Mouse (Mus musculus) liver, embryonic 14.5 days (tissue): Measurements from ENCODE around the gene Ints12. TPM values are rescaled to one million over a fixed set of nuclear protein-coding genes. Genes with fewer than 3 reads are reported as not detected.
A peak's percentile ranks its signal among the peaks of the same experiment; 100 is the strongest.

ENCODE experiments used
- ATAC-seq: fragments of 200-750 bp; cut with Nextera tagmentation; 2 replicates; pipeline ENCODE4 v1.8.0; 2017; ENCODE audit warnings: moderate number of reproducible peaks, mild to moderate bottlenecking, moderate library complexity; ENCODE audit not compliant: insufficient read depth
- DNase-seq, 3 experiments: peaks; one replicate each; pipeline ENCODE4 v3.0.0-alpha.2; 2012 to 2013; ENCODE audit warnings: low read depth in 3 of 3, low spot score in 3 of 3
- H3K27ac ChIP-seq: fragments of 300-500 bp; sonication (generic); 2 replicates; pipeline ENCODE4 v1.5.1; 2014; ENCODE audit warnings: moderate library complexity, mild to moderate bottlenecking, control low read depth, inconsistent platforms
- H3K27me3 ChIP-seq: fragments of 300-500 bp; sonication (generic); 2 replicates; pipeline ENCODE4 v1.6.1; 2014; ENCODE audit warnings: mild to moderate bottlenecking, low read length, moderate library complexity; ENCODE audit not compliant: control insufficient read depth, insufficient read depth
- H3K36me3 ChIP-seq: fragments of 300-500 bp; sonication (generic); replicated peaks from 2 replicates; pipeline ENCODE4 v1.6.1; 2014; ENCODE audit warnings: low read depth; ENCODE audit not compliant: control insufficient read depth, insufficient read depth
- H3K4me1 ChIP-seq, 2 experiments: fragments of 200-500 bp in 1 of 2; fragments of 300-500 bp in 1 of 2; sonication (generic) in 1 of 2; replicated peaks; 2 replicates each; pipeline ENCODE4 v1.6.1; 2012 to 2014; ENCODE audit warnings: antibody characterized with exemption in 1 of 2, inconsistent platforms in 1 of 2, low read length in 1 of 2; ENCODE audit not compliant: control insufficient read depth in 2 of 2, insufficient read depth in 2 of 2
- H3K4me2 ChIP-seq: fragments of 300-500 bp; sonication (generic); 2 replicates; pipeline ENCODE4 v1.6.1; 2014; ENCODE audit warnings: low read depth, mild to moderate bottlenecking, control low read depth, moderate library complexity
- H3K4me3 ChIP-seq, 2 experiments: fragments of 200-500 bp in 1 of 2; fragments of 300-500 bp in 1 of 2; sonication (generic) in 1 of 2; 2 replicates each; pipeline ENCODE4 v1.5.1; 2012 to 2014; ENCODE audit warnings: low read depth in 2 of 2, low read length in 2 of 2, mild to moderate bottlenecking in 2 of 2, control low read depth in 1 of 2, inconsistent platforms in 1 of 2, moderate library complexity in 1 of 2; ENCODE audit not compliant: insufficient read depth in 1 of 2
- H3K9ac ChIP-seq: fragments of 300-500 bp; sonication (generic); replicated peaks from 2 replicates; pipeline ENCODE4 v1.6.1; 2014; ENCODE audit warnings: mild to moderate bottlenecking, control low read depth, moderate library complexity
- H3K9me3 ChIP-seq: fragments of 300-500 bp; sonication (generic); 2 replicates; pipeline ENCODE4 v1.6.1; 2016; ENCODE audit warnings: low read length, mixed read lengths; ENCODE audit not compliant: control insufficient read depth
- CTCF ChIP-seq: IDR thresholded peaks from 2 replicates; pipeline ENCODE4 v1.5.1; 2016; ENCODE audit warnings: antibody characterized with exemption, low read depth, control low read depth
- EP300 ChIP-seq: IDR thresholded peaks from 2 replicates; pipeline ENCODE4 v1.6.1; 2016; ENCODE audit warnings: antibody characterized with exemption, low read depth
- WGBS: fragments of 180-500 bp; shearing (Covaris S2); extraction: QIAGEN DNeasy Blood & Tissue Kit; methylation state at CpG from one replicate; pipeline ENCODE4 v1.1.7; 2014; ENCODE audit not compliant: insufficient replicate concordance; 5-methylcytosine and 5-hydroxymethylcytosine counted together
- polyA plus RNA-seq, 2 experiments: library from polyadenylated mRNA; depleted of rRNA in 1 of 2; stranded (reverse) in 1 of 2; unstranded in 1 of 2; fragments of >200 nt; fragmentation: Nextera tagmentation in 1 of 2; extraction: Ambion mirVana in 1 of 2; gene quantifications; 2 replicates each; pipeline versions ENCODE4 v1.2.1 to v1.2.3; 2012 to 2014

The Ints12 gene
- polyA plus RNA-seq (2012; rRNA removed) (4.3 and 6.9 TPM in 2 replicates), polyA plus RNA-seq (2014; fragmentation: Nextera tagmentation; extraction: Ambion mirVana) (8.9 and 9.7 TPM in 2 replicates)

DNA sequence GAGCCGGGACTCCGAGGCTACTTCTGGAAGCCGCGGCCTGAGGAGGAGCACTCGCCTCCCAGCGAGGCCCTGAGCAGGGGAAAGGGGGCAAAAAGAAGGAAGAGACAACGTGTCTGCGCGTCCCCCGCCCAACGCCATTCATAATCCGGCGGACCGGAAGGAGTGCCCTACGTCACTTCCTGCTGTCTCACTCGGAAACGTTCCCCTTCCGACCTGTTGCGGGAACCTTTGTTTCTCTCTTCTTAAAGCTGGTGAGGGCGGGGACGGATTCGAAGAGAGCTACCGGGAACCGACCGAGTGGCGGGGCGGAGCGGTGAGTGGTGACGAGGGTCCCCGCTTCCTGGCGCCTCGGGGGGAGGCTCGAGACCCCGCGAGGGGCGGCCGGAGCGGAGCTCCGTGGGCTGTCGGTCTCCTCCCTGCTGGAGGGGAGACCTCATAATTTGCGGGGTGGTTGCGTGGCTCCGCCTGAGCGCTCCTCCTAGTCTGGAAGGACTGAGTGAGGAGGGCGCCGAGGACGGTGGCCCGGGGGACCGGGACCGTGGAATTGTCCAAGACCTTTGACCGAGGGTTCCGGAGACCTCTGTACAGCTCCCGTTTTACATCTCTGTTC is at the start of gene Ints12, which contains the start of gene Gstcd:
Gene Ints12 (plus strand): TSS at position 177 of the 610 bp plus-strand sequence.
Gene Gstcd (minus strand): TSS at position 370 of the 610 bp plus-strand sequence.
- Histone ChIP-seq H3K9ac (peak within 1 kb of the TSS; percentile 86), H3K36me3 (peaks cover 1% of the 10 kb centered on the region), H3K27ac (peak within 1 kb of the TSS; percentile 75), H3K9me3 (no peaks in the 10 kb centered on the region), H3K4me3 (peak within 1 kb of the TSS; percentile 71 to 97), H3K4me1 (peaks cover 6 to 13% of the 10 kb centered on the region in 2 experiments), H3K4me2 (peak within 1 kb of the TSS; percentile 83), H3K27me3 (no peaks in the 10 kb centered on the region)
- DNase-seq (peak; percentile 87 to 91 (median 88)), ATAC-seq (peak; percentile 94)
- TF ChIP-seq CTCF (no peak), EP300 (no peak)
- under 1% methylated on average over 53 of the region's 53 CpGs for WGBS

DNA sequence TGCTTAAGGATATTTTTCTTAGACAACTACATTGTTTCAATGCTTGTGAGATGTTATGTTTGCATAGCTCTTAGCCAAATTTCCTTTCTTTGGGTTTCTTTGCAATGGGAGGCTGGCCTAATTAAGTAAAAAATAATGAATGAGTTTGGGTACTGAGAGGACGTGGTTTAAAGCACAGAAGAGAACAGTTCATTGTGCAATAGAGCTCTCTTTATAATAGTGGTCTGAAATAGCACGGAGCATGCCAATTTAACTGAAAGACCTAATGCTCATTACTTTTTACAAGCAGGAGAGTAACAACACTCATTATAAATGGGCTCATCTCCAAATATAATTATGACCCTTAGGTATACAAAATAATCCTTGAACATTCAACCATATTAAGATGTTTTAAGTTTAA is 39.6 kb upstream of the Ints12 start:
- ATAC-seq (no peak), DNase-seq (no peak)
- Histone ChIP-seq H3K36me3 (peaks cover under 1% of the 10 kb centered on the region; the same call in 1 of the 2 replicates), H3K9ac (no peak overlapping the region), H3K27ac (no peak overlapping the region), H3K9me3 (no peaks in the 10 kb centered on the region), H3K4me3 (no peak overlapping the region), H3K4me2 (no peak overlapping the region), H3K27me3 (no peaks in the 10 kb centered on the region), H3K4me1 (no peaks in the 10 kb centered on the region)
- no peak for TF ChIP-seq CTCF
- TF ChIP-seq EP300, result no peak
- 73% methylated on average over 2 of the region's 2 CpGs for WGBS

DNA sequence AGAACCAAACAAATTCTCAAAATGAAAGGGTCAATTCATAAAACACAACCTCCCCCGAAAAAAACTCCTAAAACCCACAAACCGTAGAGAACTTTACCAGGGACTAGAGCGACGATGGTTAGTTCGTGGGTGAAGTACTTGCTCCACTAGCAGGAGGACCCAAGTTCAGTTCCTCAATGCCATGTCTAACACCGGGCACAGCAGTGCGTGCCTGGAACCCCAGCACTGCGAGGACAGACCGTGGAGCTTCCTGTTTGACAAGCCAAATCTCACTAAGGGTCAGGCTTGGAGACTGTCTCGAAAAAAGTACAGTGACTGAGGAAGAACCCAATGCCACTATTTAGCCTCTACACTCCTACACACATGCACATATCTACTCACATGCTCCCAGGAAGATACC is 16.1 kb upstream of the Ints12 start:
- no peaks in the 10 kb centered on the region for H3K9me3 ChIP-seq
- H3K36me3 ChIP-seq, result peaks cover 4% of the 10 kb centered on the region
- TF ChIP-seq CTCF (no peak), EP300 (no peak)
- DNase-seq (no peak), ATAC-seq (no peak)
- no peak overlapping the region for H3K4me3 ChIP-seq
- H3K4me2 ChIP-seq, result no peak overlapping the region
- no peak overlapping the region for H3K27ac ChIP-seq
- H3K4me1 ChIP-seq, result no peaks in the 10 kb centered on the region
- no peaks in the 10 kb centered on the region for H3K27me3 ChIP-seq
- H3K9ac ChIP-seq, result no peak overlapping the region
- WGBS, result 64% methylated on average over 10 of the region's 10 CpGs

DNA sequence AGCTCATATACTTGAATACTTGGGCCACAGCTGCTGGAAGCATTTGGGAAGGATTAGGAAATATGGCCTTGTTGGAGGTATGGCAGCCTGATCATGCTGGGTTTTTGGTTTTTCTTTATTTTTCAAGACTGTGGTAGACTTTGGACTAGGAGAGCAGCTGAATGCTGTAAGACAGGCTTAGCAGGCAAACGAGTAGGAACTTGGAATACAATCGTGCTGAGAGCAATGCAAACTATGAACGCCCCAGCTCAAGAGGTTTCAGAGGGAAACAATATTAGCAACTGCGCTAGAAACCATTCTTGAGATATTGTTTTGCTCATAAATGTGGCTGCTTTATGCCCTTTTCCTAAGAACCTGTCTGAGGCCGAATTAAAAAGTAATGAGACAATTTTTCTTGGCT is 8.9 kb upstream of the Ints12 start:
- no peak overlapping the region for H3K4me2 ChIP-seq
- H3K9me3 ChIP-seq, result no peaks in the 10 kb centered on the region
- DNase-seq (no peak), ATAC-seq (no peak)
- WGBS, result 77% methylated on average over 5 of the region's 5 CpGs
- no peaks in the 10 kb centered on the region for H3K4me1 ChIP-seq
- peaks cover 18% of the 10 kb centered on the region for H3K36me3 ChIP-seq
- no peak overlapping the region for H3K9ac ChIP-seq
- no peak for TF ChIP-seq CTCF
- TF ChIP-seq EP300, result no peak
- no peak overlapping the region for H3K4me3 ChIP-seq
- no peaks in the 10 kb centered on the region for H3K27me3 ChIP-seq
- H3K27ac ChIP-seq, result no peak overlapping the region

GRCm38 (mm10) chr3:133085858-133086257 is 5.8 kb upstream of the Ints12 start:
- no peak for ATAC-seq
- no peaks in the 10 kb centered on the region for H3K9me3 ChIP-seq
- H3K4me2 ChIP-seq, result no peak overlapping the region
- no peak overlapping the region for H3K9ac ChIP-seq
- DNase-seq, result peak; percentile 30 to 56 (median 32)
- no peak overlapping the region for H3K4me3 ChIP-seq
- no peak overlapping the region for H3K27ac ChIP-seq
- no peaks in the 10 kb centered on the region for H3K27me3 ChIP-seq
- TF ChIP-seq CTCF (peak; percentile 33; the same call in 1 of the 2 replicates), EP300 (no peak)
- H3K36me3 ChIP-seq, result peaks cover 18% of the 10 kb centered on the region
- 60% methylated on average over 3 of the region's 3 CpGs for WGBS
- H3K4me1 ChIP-seq, result peaks cover 0 to 2% of the 10 kb centered on the region in 2 experiments; a peak in 2 of 4 replicates
